Mouse (Mus musculus) megakaryocyte, embryonic 14.5 days (primary cell): ENCODE results near the gene Orc3.

Experiments
- FLI1 ChIP-seq: IDR thresholded peaks from 2 replicates; pipeline ENCODE4 v1.6.1; 2012; ENCODE audit warnings: low read length, inconsistent platforms, mixed read lengths
- GATA1 ChIP-seq: IDR thresholded peaks from 3 replicates; pipeline ENCODE4 v1.6.1; 2012; ENCODE audit warnings: mixed read lengths, low read length, inconsistent platforms, borderline replicate concordance

GRCm38 (mm10) chr4:34634129-34634528 is 19.4 kb upstream of the Orc3 start:
- TF ChIP-seq GATA1 (no peak), FLI1 (no peak)
